Mouse (Mus musculus) embryonic fibroblast, embryonic 13.5 days (primary cell): ENCODE results near the gene Rpusd2. TPM values are rescaled to one million over a fixed set of nuclear protein-coding genes. Genes with fewer than 3 reads are reported as not detected.

Source experiments
- H3K27ac ChIP-seq: 2 replicates; pipeline ENCODE4 v1.5.1; 2012; ENCODE audit warnings: low read length, control low read depth, inconsistent platforms; ENCODE audit not compliant: insufficient read depth
- H3K4me1 ChIP-seq: 2 replicates; pipeline ENCODE4 v1.6.1; 2011; ENCODE audit warnings: low read length; ENCODE audit not compliant: control insufficient read depth, insufficient read depth
- H3K4me3 ChIP-seq: 2 replicates; pipeline ENCODE4 v1.5.1; 2011; ENCODE audit warnings: mild to moderate bottlenecking, control low read depth, low read length; ENCODE audit not compliant: insufficient read depth
- CTCF ChIP-seq: IDR thresholded peaks from 2 replicates; pipeline ENCODE4 v1.5.1; 2011; ENCODE audit warnings: mild to moderate bottlenecking, control low read depth, low read length, moderate library complexity, borderline replicate concordance; ENCODE audit not compliant: insufficient read depth
- POLR2A ChIP-seq: IDR thresholded peaks from 2 replicates; pipeline ENCODE4 v1.6.1; 2011; ENCODE audit warnings: low read depth, mild to moderate bottlenecking, control low read depth, low read length, moderate library complexity
- polyA plus RNA-seq: library from polyadenylated mRNA; stranded (reverse); fragments of >200 nt; gene quantifications from 2 replicates; pipeline ENCODE4 v1.2.4, GENCODE M21; 2011; ENCODE audit warnings: low read depth; ENCODE audit not compliant: missing spikeins, insufficient read length

Gene Rpusd2
- polyA plus RNA-seq, 1 experiment: 3.9 TPM

DNA sequence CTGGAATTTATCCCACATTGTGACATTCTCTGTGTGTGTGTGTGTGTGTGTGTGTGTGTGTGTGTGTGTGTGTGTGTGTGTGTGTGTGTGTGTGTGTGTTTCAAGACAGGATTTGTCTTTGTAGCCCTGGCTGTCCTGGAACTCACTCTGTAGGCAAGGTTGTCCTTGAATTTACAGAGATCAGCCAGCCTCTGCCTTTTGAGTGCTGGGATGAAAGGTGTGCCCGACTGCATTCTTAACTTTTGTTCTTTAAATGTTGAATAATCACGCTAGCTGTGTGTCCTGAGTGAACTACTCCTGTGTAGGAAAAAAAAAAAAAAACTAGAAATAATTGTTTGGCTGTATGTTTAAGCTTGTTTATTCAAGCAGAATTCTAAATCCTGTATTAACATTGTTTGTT lies 51.6 kb downstream of the Rpusd2 start:
- Histone ChIP-seq H3K4me3 (no peak overlapping the region), H3K4me1 (no peaks in the 10 kb centered on the region), H3K27ac (no peak overlapping the region)
- no peak for TF ChIP-seq CTCF
- no peak for TF ChIP-seq POLR2A

Other genes with a start within 250 kb of the Rpusd2 start
- 38.4 and 59.0 TPM in 2 replicates for gene Knstrn, start 220.8 kb upstream of the Rpusd2 start, polyA plus RNA-seq
- 41.4 and 42.2 TPM in 2 replicates for gene Ivd, start 172.8 kb upstream of the Rpusd2 start, polyA plus RNA-seq
- gene Bahd1, start 134.4 kb upstream of the Rpusd2 start, polyA plus RNA-seq: 12.9 and 15.3 TPM in 2 replicates
- gene Chst14, start 108.3 kb upstream of the Rpusd2 start, polyA plus RNA-seq: 44.8 and 46.0 TPM in 2 replicates
- 12.1 and 12.7 TPM in 2 replicates for gene Ccdc32, start 5.4 kb upstream of the Rpusd2 start, polyA plus RNA-seq
- 26.6 and 33.0 TPM in 2 replicates for gene Knl1, start 12.3 kb downstream of the Rpusd2 start, polyA plus RNA-seq
- 21.6 and 31.6 TPM in 2 replicates for gene Rad51, start 78.0 kb downstream of the Rpusd2 start, polyA plus RNA-seq
- 15.8 and 18.9 TPM in 2 replicates for gene Rmdn3, start 122.2 kb downstream of the Rpusd2 start, polyA plus RNA-seq
- 1.9 and 3.7 TPM in 2 replicates for gene Gchfr, start 133.0 kb downstream of the Rpusd2 start, polyA plus RNA-seq
- 0.32 TPM in 1 of 2 replicates, not detected in the other for gene Gm14137, start 139.7 kb downstream of the Rpusd2 start, polyA plus RNA-seq
- gene Zfyve19, start 173.8 kb downstream of the Rpusd2 start, polyA plus RNA-seq: 15.2 and 22.5 TPM in 2 replicates
- 8.1 and 9.6 TPM in 2 replicates for gene Dnajc17, start 174.0 kb downstream of the Rpusd2 start, polyA plus RNA-seq
- gene Ppp1r14d, start 195.1 kb downstream of the Rpusd2 start, polyA plus RNA-seq: not detected in 2 replicates
- gene Spint1, start 202.6 kb downstream of the Rpusd2 start, polyA plus RNA-seq: 0.30 TPM in 1 of 2 replicates, not detected in the other
- not detected in 2 replicates for gene Rhov, start 236.5 kb downstream of the Rpusd2 start, polyA plus RNA-seq